Mouse (Mus musculus) kidney, adult 2 months (tissue): Measurements from ENCODE around the gene Scrg1.

Source experiments
- CTCF ChIP-seq: fragments of 200-500 bp; conservative IDR thresholded peaks from 2 replicates; pipeline ENCODE4 v1.5.1; 2011; ENCODE audit warnings: low read depth, mild to moderate bottlenecking, control low read depth, low read length, moderate library complexity, mixed read lengths; ENCODE audit not compliant: insufficient read depth, insufficient read length
- POLR2A ChIP-seq: fragments of 200-500 bp; IDR thresholded peaks from one replicate; pipeline ENCODE4 v1.6.1; 2011; ENCODE audit warnings: low read depth, low read length, control low read depth

DNA sequence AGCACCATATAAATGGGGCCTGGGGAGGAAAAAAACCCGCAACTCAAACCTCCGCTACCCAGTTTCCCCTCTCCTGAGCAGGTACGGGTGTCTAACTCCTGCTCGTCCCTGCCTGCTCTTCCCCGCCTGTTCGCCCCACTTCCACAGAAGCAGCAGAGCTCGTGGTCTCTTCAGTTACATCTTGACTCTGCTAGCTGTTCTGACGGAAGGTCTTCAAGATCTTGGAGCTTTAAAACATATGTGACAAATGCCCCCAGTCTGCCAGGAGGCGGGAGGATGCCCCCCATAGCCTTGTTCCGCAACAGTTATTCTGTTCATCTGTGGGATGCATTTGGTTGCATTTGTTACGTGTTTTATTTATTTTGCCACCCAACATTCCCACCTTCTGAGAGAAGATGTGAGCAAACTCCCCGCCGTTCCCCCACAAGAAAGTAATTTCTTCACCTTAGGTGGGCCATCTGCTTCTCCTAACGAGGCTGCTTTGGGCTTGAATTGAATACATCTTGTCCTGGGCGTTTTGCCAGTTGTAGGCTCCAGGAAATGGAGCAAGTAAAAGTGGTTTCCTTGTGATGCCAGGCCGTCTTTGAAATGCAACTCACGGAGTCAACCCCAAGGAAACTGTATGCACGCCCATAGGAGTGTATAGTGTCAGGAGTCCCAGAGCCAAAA lies 19.8 kb upstream of the Scrg1 start:
- TF ChIP-seq POLR2A = no peak
- TF ChIP-seq CTCF = no peak
